Mouse (Mus musculus) MEL (cell line): ENCODE data around the gene Bbs12. TPM values are rescaled to one million over a fixed set of nuclear protein-coding genes. Genes with fewer than 3 reads are reported as not detected.

Experiments
- DNase-seq: peaks from one replicate; pipeline ENCODE4 v3.0.0; 2011; ENCODE audit warnings: low read depth, low spot score
- H3K27ac ChIP-seq: 2 replicates; pipeline ENCODE4 v1.5.1; 2012; ENCODE audit warnings: low read depth, mild to moderate bottlenecking, control low read depth, low read length, moderate library complexity; ENCODE audit not compliant: control insufficient read depth
- H3K27me3 ChIP-seq, 2 experiments: fragments of 150-350 bp in 1 of 2; sonication (generic) in 1 of 2; 2 replicates each; pipeline ENCODE4 v1.6.1; 2012; ENCODE audit warnings: low read length in 2 of 2, mild to moderate bottlenecking in 2 of 2, improper control_type of control experiment in 1 of 2, moderate library complexity in 1 of 2; ENCODE audit not compliant: insufficient read depth in 2 of 2, control insufficient read depth in 1 of 2
- H3K36me3 ChIP-seq, 2 experiments: 2 replicates each; pipeline ENCODE4 v1.6.1; 2012 to 2014; ENCODE audit warnings: low read length in 2 of 2, improper control_type of control experiment in 1 of 2, inconsistent platforms in 1 of 2, mild to moderate bottlenecking in 1 of 2; ENCODE audit not compliant: insufficient read depth in 2 of 2, control insufficient read depth in 1 of 2
- H3K4me1 ChIP-seq, 2 experiments: fragments of 150-350 bp in 1 of 2; sonication (generic) in 1 of 2; 2 replicates each; pipeline ENCODE4 v1.6.1; 2012; ENCODE audit warnings: low read length in 2 of 2, improper control_type of control experiment in 1 of 2, mild to moderate bottlenecking in 1 of 2; ENCODE audit not compliant: insufficient read depth in 2 of 2, control insufficient read depth in 1 of 2
- H3K4me3 ChIP-seq, 2 experiments: fragments of 150-350 bp in 1 of 2; sonication (generic) in 1 of 2; 2 replicates each; pipeline ENCODE4 v1.5.1; 2012; ENCODE audit warnings: low read depth in 2 of 2, low read length in 2 of 2, mild to moderate bottlenecking in 2 of 2, moderate library complexity in 2 of 2, control low read depth in 1 of 2, improper control_type of control experiment in 1 of 2; ENCODE audit not compliant: control insufficient read depth in 1 of 2, insufficient read depth in 1 of 2
- H3K79me2 ChIP-seq: 2 replicates; pipeline ENCODE4 v1.6.1; 2012; ENCODE audit warnings: mild to moderate bottlenecking, low read length, moderate library complexity; ENCODE audit not compliant: control insufficient read depth, poor library complexity, insufficient read depth
- H3K9ac ChIP-seq: 2 replicates; pipeline ENCODE4 v1.6.1; 2012; ENCODE audit warnings: low read depth, mild to moderate bottlenecking, control low read depth, low read length, moderate library complexity; ENCODE audit not compliant: control insufficient read depth, poor library complexity, severe bottlenecking
- H3K9me3 ChIP-seq: fragments of 150-350 bp; sonication (generic); replicated peaks from 2 replicates; pipeline ENCODE4 v1.6.1; 2012; ENCODE audit warnings: mild to moderate bottlenecking, low read length, improper control_type of control experiment, moderate library complexity; ENCODE audit not compliant: insufficient read depth
- BHLHE40 ChIP-seq: IDR thresholded peaks from 2 replicates; pipeline ENCODE4 v1.6.1; 2012; ENCODE audit warnings: low read depth, mild to moderate bottlenecking, inconsistent platforms, low read length, improper control_type of control experiment, borderline replicate concordance
- CHD1 ChIP-seq: IDR thresholded peaks from 2 replicates; pipeline ENCODE4 v1.6.1; 2012; ENCODE audit warnings: low read depth, mild to moderate bottlenecking, inconsistent platforms, low read length, improper control_type of control experiment
- CHD2 ChIP-seq: IDR thresholded peaks from 2 replicates; pipeline ENCODE4 v1.6.1; 2011; ENCODE audit warnings: low read length, improper control_type of control experiment
- CTCF ChIP-seq, 3 experiments: IDR thresholded peaks in 2 of 3; conservative IDR thresholded peaks in 1 of 3; 2 replicates each; pipeline ENCODE4 v1.5.1; 2011 to 2012; ENCODE audit warnings: low read length in 3 of 3, low read depth in 2 of 3, mild to moderate bottlenecking in 2 of 3, improper control_type of control experiment in 1 of 3, inconsistent platforms in 1 of 3, mixed read lengths in 1 of 3, moderate library complexity in 1 of 3; ENCODE audit not compliant: control insufficient read depth in 1 of 3, insufficient read depth in 1 of 3, poor library complexity in 1 of 3, severe bottlenecking in 1 of 3
- E2F4 ChIP-seq: IDR thresholded peaks from 2 replicates; pipeline ENCODE4 v1.6.1; 2011; ENCODE audit warnings: low read depth, low read length, improper control_type of control experiment, borderline replicate concordance
- ELF1 ChIP-seq: IDR thresholded peaks from 2 replicates; pipeline ENCODE4 v1.6.1; 2014; ENCODE audit warnings: low read depth, mild to moderate bottlenecking, inconsistent platforms, low read length, improper control_type of control experiment, moderate library complexity
- ETS1 ChIP-seq: IDR thresholded peaks from 2 replicates; pipeline ENCODE4 v1.6.1; 2012; ENCODE audit warnings: low read depth, mild to moderate bottlenecking, inconsistent platforms, low read length, improper control_type of control experiment, moderate library complexity
- GABPA ChIP-seq: IDR thresholded peaks from 2 replicates; pipeline ENCODE4 v1.6.1; 2012; ENCODE audit warnings: low read depth, mild to moderate bottlenecking, inconsistent platforms, low read length, improper control_type of control experiment, moderate library complexity
- GATA1 ChIP-seq: IDR thresholded peaks from 2 replicates; pipeline ENCODE4 v1.6.1; 2011; ENCODE audit warnings: low read depth, low read length, improper control_type of control experiment
- HCFC1 ChIP-seq: IDR thresholded peaks from 2 replicates; pipeline ENCODE4 v1.6.1; 2012; ENCODE audit warnings: low read depth, mild to moderate bottlenecking, inconsistent platforms, low read length, improper control_type of control experiment, moderate library complexity
- JUND ChIP-seq: IDR thresholded peaks from 2 replicates; pipeline ENCODE4 v1.6.1; 2011; ENCODE audit warnings: low read depth, mild to moderate bottlenecking, improper control_type of control experiment, low read length
- KAT2A ChIP-seq: conservative IDR thresholded peaks from 2 replicates; pipeline ENCODE4 v1.6.1; 2012; ENCODE audit warnings: low read depth, low read length, improper control_type of control experiment, inconsistent platforms
- MAFK ChIP-seq: IDR thresholded peaks from 2 replicates; pipeline ENCODE4 v1.6.1; 2011; ENCODE audit warnings: low read depth, mild to moderate bottlenecking, low read length, improper control_type of control experiment, borderline replicate concordance
- MAX ChIP-seq: IDR thresholded peaks from 2 replicates; pipeline ENCODE4 v1.6.1; 2011; ENCODE audit warnings: low read length, improper control_type of control experiment
- MAZ ChIP-seq: IDR thresholded peaks from 2 replicates; pipeline ENCODE4 v1.6.1; 2012; ENCODE audit warnings: low read depth, mild to moderate bottlenecking, inconsistent platforms, low read length, improper control_type of control experiment
- MEF2A ChIP-seq: IDR thresholded peaks from 2 replicates; pipeline ENCODE4 v1.6.1; 2014; ENCODE audit warnings: low read depth, mild to moderate bottlenecking, inconsistent platforms, low read length, improper control_type of control experiment; ENCODE audit not compliant: poor library complexity, insufficient replicate concordance, severe bottlenecking; ENCODE audit errors: extremely low read depth
- MXI1 ChIP-seq: IDR thresholded peaks from 2 replicates; pipeline ENCODE4 v1.6.1; 2011; ENCODE audit warnings: mild to moderate bottlenecking, low read depth, low read length, improper control_type of control experiment
- MYB ChIP-seq: IDR thresholded peaks from 2 replicates; pipeline ENCODE4 v1.6.1; 2011; ENCODE audit warnings: mild to moderate bottlenecking, low read depth, low read length, improper control_type of control experiment
- MYC ChIP-seq: IDR thresholded peaks from 2 replicates; pipeline ENCODE4 v1.6.1; 2011; ENCODE audit warnings: low read depth, mild to moderate bottlenecking, low read length, improper control_type of control experiment, moderate library complexity
- NELFE ChIP-seq: IDR thresholded peaks from 2 replicates; pipeline ENCODE4 v1.6.1; 2011; ENCODE audit warnings: low read depth, low read length, improper control_type of control experiment
- NRF1 ChIP-seq: IDR thresholded peaks from 2 replicates; pipeline ENCODE4 v1.6.1; 2014; ENCODE audit warnings: low read depth, mild to moderate bottlenecking, inconsistent platforms, low read length, improper control_type of control experiment, moderate library complexity; ENCODE audit not compliant: poor library complexity, insufficient read depth, severe bottlenecking
- POLR2A ChIP-seq, 2 experiments: IDR thresholded peaks; 2 replicates each; pipeline ENCODE4 v1.6.1; 2011 to 2012; ENCODE audit warnings: low read length in 2 of 2, mild to moderate bottlenecking in 2 of 2, control low read depth in 1 of 2, improper control_type of control experiment in 1 of 2, low read depth in 1 of 2, moderate library complexity in 1 of 2; ENCODE audit not compliant: control insufficient read depth in 1 of 2, insufficient read depth in 1 of 2, poor library complexity in 1 of 2
- POLR2AphosphoS2 ChIP-seq: IDR thresholded peaks from 2 replicates; pipeline ENCODE4 v1.6.1; 2011; ENCODE audit warnings: low read length, improper control_type of control experiment
- POLR2AphosphoS5 ChIP-seq: IDR thresholded peaks from 2 replicates; pipeline ENCODE4 v1.6.1; 2012; ENCODE audit warnings: low read depth, borderline replicate concordance, mild to moderate bottlenecking, inconsistent platforms, low read length, moderate library complexity, mixed read lengths
- RCOR1 ChIP-seq: IDR thresholded peaks from 2 replicates; pipeline ENCODE4 v1.6.1; 2012; ENCODE audit warnings: low read depth, mild to moderate bottlenecking, inconsistent platforms, low read length, improper control_type of control experiment
- SIN3A ChIP-seq: IDR thresholded peaks from 2 replicates; pipeline ENCODE4 v1.6.1; 2012; ENCODE audit warnings: low read length, improper control_type of control experiment, inconsistent platforms
- SMC3 ChIP-seq: IDR thresholded peaks from 2 replicates; pipeline ENCODE4 v1.6.1; 2011; ENCODE audit warnings: low read depth, low read length, improper control_type of control experiment
- TAL1 ChIP-seq: IDR thresholded peaks from 2 replicates; pipeline ENCODE4 v1.6.1; 2012; ENCODE audit warnings: mild to moderate bottlenecking, inconsistent platforms, low read length, moderate library complexity, mixed read lengths
- TBP ChIP-seq: IDR thresholded peaks from 2 replicates; pipeline ENCODE4 v1.8.0; 2011; ENCODE audit warnings: low read depth, low read length, improper control_type of control experiment
- TCF12 ChIP-seq: IDR thresholded peaks from 2 replicates; pipeline ENCODE4 v1.6.1; 2014; ENCODE audit warnings: low read depth, mild to moderate bottlenecking, inconsistent platforms, low read length, improper control_type of control experiment, moderate library complexity
- UBTF ChIP-seq: IDR thresholded peaks from 2 replicates; pipeline ENCODE4 v1.6.1; 2012; ENCODE audit warnings: low read depth, mild to moderate bottlenecking, inconsistent platforms, low read length, improper control_type of control experiment, moderate library complexity, borderline replicate concordance; ENCODE audit not compliant: insufficient read depth
- USF1 ChIP-seq: IDR thresholded peaks from 2 replicates; pipeline ENCODE4 v1.6.1; 2014; ENCODE audit warnings: low read depth, mild to moderate bottlenecking, inconsistent platforms, low read length, improper control_type of control experiment, moderate library complexity
- USF2 ChIP-seq, 2 experiments: IDR thresholded peaks; 2 replicates each; pipeline ENCODE4 v1.6.1; 2011 to 2012; ENCODE audit warnings: improper control_type of control experiment in 2 of 2, low read length in 2 of 2, borderline replicate concordance in 1 of 2, inconsistent platforms in 1 of 2, low read depth in 1 of 2, mild to moderate bottlenecking in 1 of 2; ENCODE audit not compliant: insufficient read depth in 1 of 2
- ZC3H11A ChIP-seq: IDR thresholded peaks from 2 replicates; pipeline ENCODE4 v1.6.1; 2012; ENCODE audit warnings: low read depth, mild to moderate bottlenecking, inconsistent platforms, low read length, improper control_type of control experiment
- ZKSCAN1 ChIP-seq: IDR thresholded peaks from 2 replicates; pipeline ENCODE4 v1.6.1; 2012; ENCODE audit warnings: low read depth, mild to moderate bottlenecking, inconsistent platforms, low read length, improper control_type of control experiment, moderate library complexity
- ZMIZ1 ChIP-seq: IDR thresholded peaks from 2 replicates; pipeline ENCODE4 v1.6.1; 2012; ENCODE audit warnings: low read depth, mild to moderate bottlenecking, inconsistent platforms, low read length, improper control_type of control experiment, moderate library complexity
- ZNF384 ChIP-seq: IDR thresholded peaks from 2 replicates; pipeline ENCODE4 v1.6.1; 2012; ENCODE audit warnings: low read depth, mild to moderate bottlenecking, inconsistent platforms, low read length, improper control_type of control experiment
- polyA plus RNA-seq, 2 experiments: library from polyadenylated mRNA; stranded (reverse) in 1 of 2; unstranded in 1 of 2; fragments of >175 nt in 1 of 2; fragments of >200 nt in 1 of 2; gene quantifications; 2 replicates each; pipeline versions ENCODE4 v1.2.1 to v1.2.4; 2012; ENCODE audit warnings: low replicate concordance in 2 of 2, low read depth in 1 of 2; ENCODE audit not compliant: insufficient read length in 2 of 2, insufficient read depth in 1 of 2, missing spikeins in 1 of 2
- total RNA-seq: library from RNA; depleted of rRNA; stranded (reverse); fragments of 300-350 nt; gene quantifications from 2 replicates; pipeline ENCODE4 v1.2.3, GENCODE M21; 2012

The Bbs12 gene
- total and polyA plus RNA-seq, 3 experiments = 5.7 to 7.1 TPM; not detected in 1

GRCm38 (mm10) chr3:37326627-37327026 is 14.3 kb downstream of the Bbs12 start:
- DNase-seq = peak; percentile 41
- peak overlapping the region in 1 of 2 experiments; percentile 26; a peak in 1 of 4 replicates for H3K4me3 ChIP-seq
- H3K9me3 ChIP-seq = no peaks in the 10 kb centered on the region
- no peaks in the 10 kb centered on the region for H3K79me2 ChIP-seq
- H3K27ac ChIP-seq = peak overlapping the region; percentile 65
- H3K36me3 ChIP-seq = peaks cover 0 to 44% of the 10 kb centered on the region in 2 experiments; a peak in 2 of 4 replicates
- no peaks in the 10 kb centered on the region for H3K27me3 ChIP-seq
- peaks cover 20 to 36% of the 10 kb centered on the region in 2 experiments for H3K4me1 ChIP-seq
- no peak overlapping the region for H3K9ac ChIP-seq
- TF ChIP-seq USF2 (IDR thresholded peaks at IDR 0.05; ENCODE audit: borderline replicate concordance in 1 of 2, insufficient read depth in 1 of 2, low read depth in 1 of 2, low read length in 2 of 2) (no peak), GABPA (no peak), ETS1 (peak; percentile 81), ZC3H11A (no peak), NELFE (no peak), NRF1 (no peak), SMC3 (no peak), RCOR1 (peak; percentile 74), ZMIZ1 (no peak), POLR2AphosphoS5 (no peak), USF1 (no peak), CHD1 (no peak), MYB (no peak), SIN3A (peak; percentile 78), UBTF (no peak), MAFK (0 out of 2 replicates have a peak, but pooled peaks have one; percentile 41), POLR2AphosphoS2 (no peak), TCF12 (peak; percentile 93), HCFC1 (no peak), MEF2A (no peak), POLR2A (IDR thresholded peaks at IDR 0.05; ENCODE audit: control insufficient read depth in 1 of 2, insufficient read depth in 1 of 2, low read depth in 1 of 2, low read length in 2 of 2, poor library complexity in 1 of 2) (no peak), MXI1 (peak; percentile 41; the same call in 1 of the 2 replicates), MYC (no peak; the same call in 1 of the 2 replicates), TBP (no peak), ELF1 (no peak), TAL1 (0 out of 2 replicates have a peak, but pooled peaks have one; percentile 4), MAX (no peak), JUND (no peak), BHLHE40 (peak; percentile 69), ZNF384 (no peak), CHD2 (0 out of 2 replicates have a peak, but pooled peaks have one; percentile 15), KAT2A (no peak), E2F4 (no peak), CTCF (IDR thresholded peaks at IDR 0.05 in 2 of 3, conservative IDR thresholded peaks at IDR 0.05 in 1 of 3; ENCODE audit: control insufficient read depth in 1 of 3, insufficient read depth in 1 of 3, low read depth in 2 of 3, low read length in 3 of 3, poor library complexity in 1 of 3, severe bottlenecking in 1 of 3) (no peak), MAZ (0 out of 2 replicates have a peak, but pooled peaks have one; percentile 43), ZKSCAN1 (no peak), GATA1 (peak; percentile 94)
